14 mouse cellular contexts compared by ENCODE assay signal in the genomic region with DNA sequence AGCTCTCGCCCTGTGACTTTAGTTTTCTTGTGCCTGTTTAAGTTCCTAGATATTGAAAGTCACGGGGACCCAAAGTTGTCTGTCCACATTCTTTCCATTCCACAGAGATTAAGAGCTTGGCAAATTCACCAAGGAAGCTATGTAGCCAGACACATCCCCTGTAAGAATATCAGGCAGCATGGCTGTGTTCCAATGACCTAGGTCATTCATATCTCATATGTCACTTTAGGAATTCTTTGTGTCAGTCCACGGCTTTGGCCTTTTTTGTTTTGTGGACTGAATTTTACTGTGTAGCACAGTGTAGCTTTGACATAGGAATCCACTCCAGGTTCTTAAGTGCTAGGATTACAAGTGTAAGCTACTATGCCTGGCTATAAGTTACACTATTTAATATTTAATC.
DNase-seq lines count a peak whose midpoint lies in the region; ATAC-seq lines count a peak whose summit lies in the region.
"Had no signal": no experiment of that assay in that cellular context is flagged by ENCODE, and none has a peak within 500 bp of the region (broad histone marks: within the 10 kb centered on the region; RNA-seq: fewer than 3 reads in every experiment).

No protein-coding gene starts in this region.

- H3K4me2 ChIP-seq in lung, embryonic 15.5 days: peak overlapping the region; percentile 19; the same call in 1 of the 2 replicates
- H3K4me2 ChIP-seq in embryonic facial prominence, embryonic 15.5 days (replicated peaks): no peak overlapping the region
- no peak overlapping the region for H3K4me2 ChIP-seq in stomach, embryonic 15.5 days
- H3K4me2 ChIP-seq: hindbrain, embryonic 13.5 days; midbrain, embryonic 11.5 days had no signal

- H3K4me1 ChIP-seq in lung, embryonic 15.5 days: peaks cover 19% of the 10 kb centered on the region
- peaks cover 6% of the 10 kb centered on the region; the same call in 1 of the 2 replicates for H3K4me1 ChIP-seq in embryonic facial prominence, embryonic 15.5 days
- H3K4me1 ChIP-seq in stomach, embryonic 15.5 days: 0 out of 2 replicates have a peak, but pooled peaks cover 4% of the 10 kb centered on the region
- H3K4me1 ChIP-seq: hindbrain, embryonic 13.5 days had no signal

- no peaks in the 10 kb centered on the region for H3K27me3 ChIP-seq in lung, embryonic 15.5 days
- no peaks in the 10 kb centered on the region for H3K27me3 ChIP-seq in embryonic facial prominence, embryonic 15.5 days
- no peaks in the 10 kb centered on the region for H3K27me3 ChIP-seq in stomach, embryonic 15.5 days (replicated peaks)
- H3K27me3 ChIP-seq: hindbrain, embryonic 13.5 days had no signal

- H3K9me3 ChIP-seq in lung, embryonic 15.5 days: no peaks in the 10 kb centered on the region
- no peaks in the 10 kb centered on the region for H3K9me3 ChIP-seq in embryonic facial prominence, embryonic 15.5 days (replicated peaks)
- H3K9me3 ChIP-seq in stomach, embryonic 15.5 days: no peaks in the 10 kb centered on the region
- H3K9me3 ChIP-seq: hindbrain, embryonic 13.5 days had no signal

- WGBS in lung, embryonic 15.5 days: 24% methylated on average over 3 of the region's 3 CpGs
- 34% methylated on average over 3 of the region's 3 CpGs for WGBS in embryonic facial prominence, embryonic 15.5 days
- WGBS in stomach, embryonic 15.5 days: 34% methylated on average over 3 of the region's 3 CpGs

- no peaks in the 10 kb centered on the region for H3K36me3 ChIP-seq in lung, embryonic 15.5 days
- no peaks in the 10 kb centered on the region for H3K36me3 ChIP-seq in embryonic facial prominence, embryonic 15.5 days
- no peaks in the 10 kb centered on the region for H3K36me3 ChIP-seq in stomach, embryonic 15.5 days

- H3K27ac ChIP-seq in lung, embryonic 15.5 days: peak overlapping the region; percentile 89
- peak overlapping the region; percentile 63; the same call in 1 of the 2 replicates for H3K27ac ChIP-seq in embryonic facial prominence, embryonic 15.5 days (replicated peaks)
- peak overlapping the region; percentile 67; the same call in 1 of the 2 replicates for H3K27ac ChIP-seq in stomach, embryonic 15.5 days
- H3K27ac ChIP-seq: hindbrain, embryonic 13.5 days had no signal

- intact Hi-C loops in heart, postnatal 10 days (cut with DNase I): no loop called here
- intact Hi-C loops in heart, postnatal 25 days (cut with DNase I): no loop called here

- ATAC-seq in lung, embryonic 15.5 days (ENCODE audit: borderline replicate concordance, extremely low read depth, low FRiP score, low TSS enrichment): peak; percentile 74; the same call in 1 of the 2 replicates
- 0 out of 2 replicates have a peak, but pooled peaks have one; percentile 34 for ATAC-seq in embryonic facial prominence, embryonic 15.5 days (ENCODE audit: insufficient number of reproducible peaks, low FRiP score, low TSS enrichment, low read depth)
- ATAC-seq in stomach, embryonic 15.5 days (ENCODE audit: insufficient read depth, low FRiP score, low read depth): no peak
- ATAC-seq in erythroid progenitor cell, adult 5-6 weeks (replicated peaks; ENCODE audit: low FRiP score, poor library complexity, severe bottlenecking): no peak
- ATAC-seq: forebrain, postnatal 0 days; liver, postnatal 0 days had no signal

- peak; percentile 37 to 55 for DNase-seq in heart, postnatal 10 days
- no peak for DNase-seq in heart, postnatal 25 days (ENCODE audit: low spot score)
- DNase-seq in lung, postnatal 14 days: no peak
- DNase-seq: cerebellum, postnatal 25 days; forebrain, postnatal 0 days; gastrocnemius, postnatal 10 days; liver, postnatal 0 days; thymus, adult 2 months had no signal

- H3K9ac ChIP-seq in lung, embryonic 15.5 days: no peak overlapping the region
- no peak overlapping the region for H3K9ac ChIP-seq in embryonic facial prominence, embryonic 15.5 days
- no peak overlapping the region for H3K9ac ChIP-seq in stomach, embryonic 15.5 days
- H3K9ac ChIP-seq: forebrain, postnatal 0 days; hindbrain, embryonic 13.5 days; liver, postnatal 0 days had no signal

- no peak overlapping the region for H3K4me3 ChIP-seq in lung, embryonic 15.5 days
- no peak overlapping the region for H3K4me3 ChIP-seq in embryonic facial prominence, embryonic 15.5 days (replicated peaks)
- H3K4me3 ChIP-seq in stomach, embryonic 15.5 days (replicated peaks): no peak overlapping the region
- H3K4me3 ChIP-seq: hindbrain, embryonic 13.5 days had no signal

Comparison
In these comparisons a context has a peak if more than half of its experiments do, and no peak if none do; other contexts are left out.
1. DNase-seq: peak in heart, postnatal 10 days (2 of 2); none in heart, postnatal 25 days (single experiment) and lung, postnatal 14 days (single experiment).
2. ATAC-seq: peak in lung, embryonic 15.5 days (single experiment) and embryonic facial prominence, embryonic 15.5 days (single experiment); none in stomach, embryonic 15.5 days (single experiment) and erythroid progenitor cell, adult 5-6 weeks (single experiment).
3. Peak in every context shown above with its lines, with median percentiles within 50 percentile points of each other: H3K27ac ChIP-seq.